Mouse (Mus musculus) limb, embryonic 10.5 days (tissue): Measurements from ENCODE around the gene Plxna1. TPM values are rescaled to one million over a fixed set of nuclear protein-coding genes. Genes with fewer than 3 reads are reported as not detected.

ENCODE experiments used
- DNase-seq: peaks from one replicate; pipeline ENCODE4 v3.0.0-alpha.2; 2017; ENCODE audit warnings: low spot score
- H3K27ac ChIP-seq: fragments of 300-500 bp; sonication (generic); 2 replicates; pipeline ENCODE4 v1.5.1; 2016; ENCODE audit warnings: mild to moderate bottlenecking
- H3K27me3 ChIP-seq: fragments of 300-500 bp; sonication (generic); 2 replicates; pipeline ENCODE4 v1.6.1; 2016; ENCODE audit warnings: low read depth, mild to moderate bottlenecking; ENCODE audit not compliant: poor library complexity, severe bottlenecking
- H3K36me3 ChIP-seq: fragments of 300-500 bp; sonication (generic); 2 replicates; pipeline ENCODE4 v1.6.1; 2016; ENCODE audit warnings: mild to moderate bottlenecking, moderate library complexity
- H3K4me1 ChIP-seq: fragments of 300-500 bp; sonication (generic); 2 replicates; pipeline ENCODE4 v1.6.1; 2016
- H3K4me3 ChIP-seq: fragments of 300-500 bp; sonication (generic); 2 replicates; pipeline ENCODE4 v1.5.1; 2016; ENCODE audit warnings: mild to moderate bottlenecking, moderate library complexity
- H3K9me3 ChIP-seq: fragments of 300-500 bp; sonication (generic); replicated peaks from 2 replicates; pipeline ENCODE4 v1.6.1; 2016; ENCODE audit warnings: mild to moderate bottlenecking
- WGBS: fragments of 180-500 bp; shearing (Covaris S2); methylation state at CpG from one replicate; pipeline ENCODE4 v1.1.7; 2016; 5-methylcytosine and 5-hydroxymethylcytosine counted together
- polyA plus RNA-seq: library from polyadenylated mRNA; unstranded; fragments of >200 nt; fragmentation: Nextera tagmentation; extraction: Ambion mirVana; gene quantifications from 2 replicates; pipeline ENCODE4 v1.2.1, GENCODE M21; 2016

Gene Plxna1
- polyA plus RNA-seq, 1 experiment from 2014 or later, result 29.5 TPM

- Histone ChIP-seq H3K27me3 (peaks cover 10% of the 10 kb centered on the region), H3K4me3 (no peak overlapping the region), H3K36me3 (peaks cover 39% of the 10 kb centered on the region), H3K4me1 (peaks cover 49% of the 10 kb centered on the region), H3K9me3 (no peaks in the 10 kb centered on the region), H3K27ac (no peak overlapping the region)
- no peak for DNase-seq
- WGBS, result 87% methylated on average over 3 of the region's 3 CpGs
Measured at GRCm38 (mm10) chr6:89359192-89359591, 3.2 kb downstream of the Plxna1 start.

- Histone ChIP-seq H3K27ac (no peak overlapping the region), H3K9me3 (no peaks in the 10 kb centered on the region), H3K4me3 (no peak overlapping the region), H3K4me1 (peaks cover 59% of the 10 kb centered on the region), H3K36me3 (peaks cover 72% of the 10 kb centered on the region), H3K27me3 (no peaks in the 10 kb centered on the region)
- WGBS, result 58% methylated on average over 7 of the region's 7 CpGs
- no peak for DNase-seq
Measured at GRCm38 (mm10) chr6:89355661-89356060, 6.8 kb downstream of the Plxna1 start.

GRCm38 (mm10) chr6:89354726-89355125, 7.7 kb downstream of the Plxna1 start:
- no peaks in the 10 kb centered on the region for H3K9me3 ChIP-seq
- H3K4me1 ChIP-seq, result peaks cover 53% of the 10 kb centered on the region
- peaks cover 82% of the 10 kb centered on the region for H3K36me3 ChIP-seq
- no peaks in the 10 kb centered on the region for H3K27me3 ChIP-seq
- 87% methylated on average over 12 of the region's 12 CpGs for WGBS
- H3K27ac ChIP-seq, result 0 out of 2 replicates have a peak overlapping the region, but pooled peaks have one; percentile 20
- H3K4me3 ChIP-seq, result no peak overlapping the region
- no peak for DNase-seq

GRCm38 (mm10) chr6:89354076-89354475, 8.3 kb downstream of the Plxna1 start:
- WGBS, result 86% methylated on average over 5 of the region's 5 CpGs
- H3K36me3 ChIP-seq, result peaks cover 88% of the 10 kb centered on the region
- H3K4me3 ChIP-seq, result no peak overlapping the region
- no peak for DNase-seq
- peaks cover 46% of the 10 kb centered on the region for H3K4me1 ChIP-seq
- no peak overlapping the region for H3K27ac ChIP-seq
- H3K27me3 ChIP-seq, result no peaks in the 10 kb centered on the region
- H3K9me3 ChIP-seq, result no peaks in the 10 kb centered on the region

- H3K27me3 ChIP-seq, result no peaks in the 10 kb centered on the region
- no peaks in the 10 kb centered on the region for H3K9me3 ChIP-seq
- DNase-seq, result no peak
- no peak overlapping the region for H3K4me3 ChIP-seq
- peaks cover 49% of the 10 kb centered on the region for H3K4me1 ChIP-seq
- peaks cover 94% of the 10 kb centered on the region for H3K36me3 ChIP-seq
- WGBS, result 89% methylated on average over 8 of the region's 8 CpGs
- peak overlapping the region; percentile 77 for H3K27ac ChIP-seq
Measured at GRCm38 (mm10) chr6:89353101-89353500, 9.3 kb downstream of the Plxna1 start.

GRCm38 (mm10) chr6:89351441-89352137, 10.8 kb downstream of the Plxna1 start:
- no peaks in the 10 kb centered on the region for H3K27me3 ChIP-seq
- H3K36me3 ChIP-seq, result peaks cover 98% of the 10 kb centered on the region
- H3K27ac ChIP-seq, result peak overlapping the region; percentile 77
- no peaks in the 10 kb centered on the region for H3K9me3 ChIP-seq
- no peak overlapping the region for H3K4me3 ChIP-seq
- H3K4me1 ChIP-seq, result peaks cover 49% of the 10 kb centered on the region
- WGBS, result 27% methylated on average over 5 of the region's 5 CpGs
- peak; percentile 46 for DNase-seq

- no peaks in the 10 kb centered on the region for H3K9me3 ChIP-seq
- peaks cover 54% of the 10 kb centered on the region for H3K4me1 ChIP-seq
- no peak for DNase-seq
- H3K4me3 ChIP-seq, result no peak overlapping the region
- WGBS, result 98% methylated on average over 2 of the region's 2 CpGs
- H3K27ac ChIP-seq, result peak overlapping the region; percentile 17
- H3K36me3 ChIP-seq, result peaks cover 89% of the 10 kb centered on the region
- H3K27me3 ChIP-seq, result no peaks in the 10 kb centered on the region
Measured at GRCm38 (mm10) chr6:89350520-89350919, 11.9 kb downstream of the Plxna1 start.

- WGBS, result 95% methylated on average over 1 of the region's 1 CpGs
- no peaks in the 10 kb centered on the region for H3K9me3 ChIP-seq
- H3K27me3 ChIP-seq, result no peaks in the 10 kb centered on the region
- H3K4me3 ChIP-seq, result no peak overlapping the region
- H3K36me3 ChIP-seq, result peaks cover 84% of the 10 kb centered on the region
- DNase-seq, result no peak
- no peak overlapping the region; the same call in 1 of the 2 replicates for H3K27ac ChIP-seq
- H3K4me1 ChIP-seq, result peaks cover 54% of the 10 kb centered on the region
Measured at GRCm38 (mm10) chr6:89350037-89350515, 12.3 kb downstream of the Plxna1 start.

GRCm38 (mm10) chr6:89348363-89348762, 14.1 kb downstream of the Plxna1 start:
- Histone ChIP-seq H3K27ac (peak overlapping the region; percentile 37), H3K36me3 (peaks cover 73% of the 10 kb centered on the region)

GRCm38 (mm10) chr6:89347792-89348191, 14.6 kb downstream of the Plxna1 start:
- 92% methylated on average over 1 of the region's 1 CpGs for WGBS
- no peak for DNase-seq
- H3K4me1 ChIP-seq, result peaks cover 63% of the 10 kb centered on the region
- peaks cover 73% of the 10 kb centered on the region for H3K36me3 ChIP-seq
- no peaks in the 10 kb centered on the region for H3K27me3 ChIP-seq
- H3K27ac ChIP-seq, result no peak overlapping the region
- H3K4me3 ChIP-seq, result no peak overlapping the region
- H3K9me3 ChIP-seq, result no peaks in the 10 kb centered on the region

More at GRCm38 (mm10) chr6:89348363-89348762, 14.1 kb downstream of the Plxna1 start:
- Histone ChIP-seq H3K27me3 (no peaks in the 10 kb centered on the region), H3K4me1 (peaks cover 65% of the 10 kb centered on the region), H3K9me3 (no peaks in the 10 kb centered on the region), H3K4me3 (no peak overlapping the region)
- DNase-seq, result no peak
- WGBS, result 91% methylated on average over 9 of the region's 9 CpGs

- Histone ChIP-seq H3K4me3 (peak overlapping the region; percentile 25; the same call in 1 of the 2 replicates), H3K27ac (peak overlapping the region; percentile 95), H3K36me3 (peaks cover 75% of the 10 kb centered on the region), H3K27me3 (no peaks in the 10 kb centered on the region), H3K4me1 (peaks cover 44% of the 10 kb centered on the region), H3K9me3 (no peaks in the 10 kb centered on the region)
- 78% methylated on average over 1 of the region's 1 CpGs for WGBS
- DNase-seq, result no peak
Measured at GRCm38 (mm10) chr6:89345855-89346254, 16.6 kb downstream of the Plxna1 start.

GRCm38 (mm10) chr6:89345486-89345785, 17.0 kb downstream of the Plxna1 start:
- no peak for DNase-seq
- Histone ChIP-seq H3K36me3 (peaks cover 75% of the 10 kb centered on the region), H3K9me3 (no peaks in the 10 kb centered on the region), H3K4me1 (peaks cover 39% of the 10 kb centered on the region), H3K27ac (peak overlapping the region; percentile 95), H3K27me3 (no peaks in the 10 kb centered on the region), H3K4me3 (peak overlapping the region; percentile 25; the same call in 1 of the 2 replicates)
- 61% methylated on average over 3 of the region's 3 CpGs for WGBS

GRCm38 (mm10) chr6:89344613-89345485, 17.6 kb downstream of the Plxna1 start:
- Histone ChIP-seq H3K4me1 (peaks cover 38% of the 10 kb centered on the region), H3K27ac (peak overlapping the region; percentile 95), H3K4me3 (peak overlapping the region; percentile 34), H3K9me3 (no peaks in the 10 kb centered on the region), H3K27me3 (no peaks in the 10 kb centered on the region), H3K36me3 (peaks cover 75% of the 10 kb centered on the region)
- WGBS, result 19% methylated on average over 10 of the region's 10 CpGs
- DNase-seq, result peak; percentile 89
